Mouse (Mus musculus) ZHBTc4 (cell line): ENCODE results near the gene Ylpm1.

ENCODE experiments used
- DNase-seq: peaks from one replicate; pipeline ENCODE4 v3.0.0-alpha.2; 2011; ENCODE audit warnings: low read depth, low spot score

Gene Ylpm1

DNA sequence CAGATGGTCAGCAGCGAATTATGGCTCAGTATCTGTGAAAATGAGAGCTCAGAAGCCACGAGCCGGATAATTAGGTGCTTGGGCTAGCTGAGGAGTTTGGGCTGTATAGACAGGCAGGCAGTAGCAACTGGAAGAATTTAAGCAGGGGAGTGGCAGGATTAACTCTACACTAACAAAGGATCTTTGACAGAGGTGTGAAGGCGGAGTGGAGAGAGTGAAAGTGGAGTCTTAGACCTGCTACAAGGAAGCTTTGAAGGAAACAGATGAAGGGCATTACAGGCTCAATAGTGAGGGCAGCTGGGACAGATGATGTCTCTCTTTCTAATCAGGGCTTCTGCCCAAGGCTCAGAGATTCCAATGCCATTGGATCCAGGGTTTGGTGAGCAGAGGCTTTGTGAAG is 113.3 kb downstream of the Ylpm1 start:
- peak; percentile 46 for DNase-seq

DNA sequence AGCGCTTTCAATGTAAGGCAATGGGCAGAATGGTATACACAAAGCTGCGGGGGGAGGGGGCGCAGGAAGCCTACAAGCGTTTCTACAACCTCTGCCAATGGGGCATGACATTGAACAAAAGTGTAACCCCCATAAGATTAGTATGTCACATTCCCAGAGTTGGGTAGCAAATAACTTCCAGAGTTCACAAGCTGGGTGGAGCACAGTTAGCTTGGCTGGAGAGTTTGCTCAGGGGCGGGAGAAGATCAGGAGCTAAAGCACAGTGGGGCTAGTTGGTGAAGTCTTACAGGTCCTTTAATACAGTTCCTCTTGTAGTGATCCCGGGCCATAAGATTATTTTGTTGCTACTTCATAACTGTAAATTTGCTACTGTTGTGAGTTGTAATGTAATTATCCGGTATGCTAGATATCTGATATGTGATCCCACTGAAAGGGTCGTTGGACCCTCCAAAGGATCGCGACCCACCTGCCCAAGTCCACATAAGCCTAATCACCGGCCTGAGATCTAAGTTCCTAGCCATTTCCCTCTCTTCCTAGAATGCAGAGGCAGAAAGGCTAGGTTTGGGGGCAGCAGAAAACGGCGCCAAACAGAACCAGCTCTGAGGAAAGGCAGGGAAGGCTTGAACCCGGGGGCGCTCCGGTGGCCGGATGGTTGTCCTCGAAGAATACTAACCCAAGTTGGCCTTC is 114.0 kb downstream of the Ylpm1 start:
- DNase-seq, result no peak

DNA sequence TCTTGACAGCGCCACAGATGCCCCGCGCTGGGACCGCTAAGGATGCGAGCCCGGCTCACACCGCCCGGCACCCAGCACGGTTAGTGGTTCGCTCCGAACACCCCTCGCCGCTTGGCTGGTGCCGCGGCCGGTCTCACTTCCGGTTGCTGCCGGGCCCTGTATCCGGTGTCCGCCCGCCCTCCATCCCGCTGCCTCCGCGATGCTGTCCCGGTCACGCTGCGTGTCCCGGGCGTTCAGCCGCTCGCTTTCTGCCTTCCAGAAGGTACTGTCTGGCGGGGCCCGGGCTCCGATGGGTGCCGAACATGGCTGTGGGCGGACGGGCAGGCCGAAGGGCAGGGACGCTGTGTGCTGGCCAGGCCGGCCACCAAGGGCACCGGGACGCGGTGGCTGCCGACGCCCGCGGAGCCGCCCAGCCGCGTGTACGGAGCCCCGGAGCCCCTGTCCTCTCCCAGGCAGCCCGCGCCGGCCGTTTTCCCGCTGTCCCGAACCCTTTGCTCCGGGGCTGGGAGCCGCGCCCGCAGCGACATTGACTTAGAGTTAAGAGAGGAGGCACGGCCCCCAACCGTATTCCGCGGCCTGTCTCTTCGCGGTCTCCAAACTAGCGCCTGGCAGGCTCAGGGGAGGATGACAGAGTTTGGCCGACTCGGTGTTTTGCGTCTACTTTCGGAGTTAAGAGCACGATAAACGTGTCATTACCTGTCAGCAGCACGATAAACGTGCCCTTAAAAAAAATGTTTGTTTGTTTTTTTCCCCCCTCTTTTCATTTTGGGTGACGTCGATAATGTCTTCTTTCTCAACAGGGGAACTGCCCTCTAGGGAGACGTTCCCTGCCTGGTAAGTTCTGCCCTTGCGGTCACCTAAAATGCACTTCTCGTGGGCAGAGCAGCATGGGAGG is 114.8 kb downstream of the Ylpm1 start, which contains the start of the genes Prox2 and Dlst:
Gene Prox2, minus strand, starts transcription at position 62 of the 895 bp plus-strand sequence.
Gene Dlst, plus strand, starts transcription at position 136 of the 895 bp plus-strand sequence.
- DNase-seq, result peak; percentile 89

DNA sequence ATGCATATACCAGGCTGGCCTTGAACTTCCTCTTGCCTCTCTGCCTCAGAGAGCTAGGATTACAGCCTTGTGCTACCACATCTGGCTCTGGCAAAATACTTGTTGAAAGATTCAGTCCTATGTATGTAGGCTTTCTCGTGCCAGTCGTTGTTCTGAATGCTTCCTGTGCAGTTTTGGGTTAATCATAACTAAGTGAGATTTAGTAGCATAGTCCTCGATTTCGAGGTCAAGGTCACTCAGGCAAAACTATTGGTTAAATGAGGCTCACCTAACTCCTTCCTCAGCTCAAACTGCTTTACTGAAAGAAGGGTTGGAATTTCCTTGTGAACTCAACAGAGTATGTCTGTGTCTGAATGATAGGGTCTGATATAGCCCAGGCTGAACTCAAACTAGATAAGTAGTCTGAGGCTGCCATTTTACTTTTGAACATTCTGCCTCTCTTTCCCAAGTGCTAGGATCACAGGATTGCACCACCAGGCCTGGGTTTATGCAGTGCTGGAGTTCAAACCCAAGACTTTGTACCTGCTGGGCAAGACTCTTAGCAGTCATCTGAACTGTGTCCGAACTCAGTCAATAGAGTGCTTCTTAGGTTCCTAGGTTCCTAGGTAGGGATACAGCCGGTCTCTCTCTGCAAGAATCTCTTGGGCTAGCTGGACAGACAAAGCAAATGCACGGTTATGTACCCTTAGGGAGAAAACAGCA is 116.6 kb downstream of the Ylpm1 start:
- DNase-seq, result no peak

DNA sequence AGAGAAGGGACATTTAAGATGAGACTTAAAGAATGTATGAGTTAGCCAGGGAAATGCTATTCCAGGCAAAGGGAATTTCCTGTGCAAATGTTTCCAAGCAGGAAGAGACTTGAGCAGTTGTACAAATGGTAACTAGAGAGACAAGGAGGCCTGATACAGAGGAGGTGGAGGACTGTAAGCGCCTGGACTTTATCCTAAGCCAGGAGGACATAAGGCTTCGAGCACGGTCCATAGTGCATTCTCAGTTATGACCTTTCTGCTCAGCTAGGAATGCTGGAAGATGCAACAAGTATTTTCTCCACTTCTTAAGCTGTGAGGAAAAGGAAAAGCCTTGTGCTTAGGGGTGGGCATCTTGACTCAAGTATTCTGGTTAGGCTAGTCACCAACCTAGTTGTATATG is 117.2 kb downstream of the Ylpm1 start:
- DNase-seq, result no peak

DNA sequence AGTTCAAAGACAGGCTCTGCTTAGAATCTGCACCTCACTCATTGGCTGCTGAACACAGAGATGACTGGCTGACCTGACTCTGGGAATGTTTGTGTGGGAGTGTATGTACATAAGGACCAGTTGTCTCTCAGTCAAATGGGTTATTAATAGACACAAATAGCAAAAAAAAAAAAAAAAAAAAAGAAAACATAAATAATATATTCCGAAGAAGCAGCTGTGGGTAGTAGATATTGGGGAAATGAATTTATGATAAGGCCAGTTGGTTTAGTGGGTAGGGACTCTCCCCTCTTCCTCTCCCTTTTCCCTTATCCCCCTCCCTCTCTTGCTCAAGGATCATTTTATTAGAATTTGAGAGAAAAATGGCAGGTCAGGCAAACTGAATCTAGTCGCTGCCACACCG is 117.8 kb downstream of the Ylpm1 start:
- DNase-seq, result no peak

DNA sequence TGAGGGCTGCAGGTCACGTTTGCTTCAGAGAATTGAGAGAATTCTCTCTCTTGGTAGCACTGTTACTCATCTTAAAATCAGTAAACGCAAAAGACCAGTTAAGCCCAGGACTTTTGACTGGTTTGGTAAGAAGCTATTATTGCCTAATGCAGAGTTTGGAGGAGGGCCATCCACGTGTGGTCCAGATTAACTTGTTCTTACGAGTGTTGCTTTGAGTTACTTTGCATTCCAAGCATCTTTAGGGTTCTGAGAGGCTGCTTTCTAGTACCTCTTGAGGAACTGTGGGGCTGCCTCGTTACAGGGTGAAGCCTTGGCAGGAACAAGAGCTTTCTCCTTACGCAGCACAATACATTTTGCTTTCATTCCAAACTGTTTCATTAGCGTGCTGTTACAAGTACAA is 119.6 kb downstream of the Ylpm1 start:
- DNase-seq, result no peak
